Mouse (Mus musculus) MEL (cell line): Measurements from ENCODE around the gene Nrsn2. TPM values are rescaled to one million over a fixed set of nuclear protein-coding genes. Genes with fewer than 3 reads are reported as not detected.

Experiments
- DNase-seq: peaks from one replicate; pipeline ENCODE4 v3.0.0; 2011; ENCODE audit warnings: low read depth, low spot score
- H3K27ac ChIP-seq: 2 replicates; pipeline ENCODE4 v1.5.1; 2012; ENCODE audit warnings: low read depth, mild to moderate bottlenecking, control low read depth, low read length, moderate library complexity; ENCODE audit not compliant: control insufficient read depth
- H3K27me3 ChIP-seq, 2 experiments: fragments of 150-350 bp in 1 of 2; sonication (generic) in 1 of 2; 2 replicates each; pipeline ENCODE4 v1.6.1; 2012; ENCODE audit warnings: low read length in 2 of 2, mild to moderate bottlenecking in 2 of 2, improper control_type of control experiment in 1 of 2, moderate library complexity in 1 of 2; ENCODE audit not compliant: insufficient read depth in 2 of 2, control insufficient read depth in 1 of 2
- H3K36me3 ChIP-seq, 2 experiments: 2 replicates each; pipeline ENCODE4 v1.6.1; 2012 to 2014; ENCODE audit warnings: low read length in 2 of 2, improper control_type of control experiment in 1 of 2, inconsistent platforms in 1 of 2, mild to moderate bottlenecking in 1 of 2; ENCODE audit not compliant: insufficient read depth in 2 of 2, control insufficient read depth in 1 of 2
- H3K4me1 ChIP-seq, 2 experiments: fragments of 150-350 bp in 1 of 2; sonication (generic) in 1 of 2; 2 replicates each; pipeline ENCODE4 v1.6.1; 2012; ENCODE audit warnings: low read length in 2 of 2, improper control_type of control experiment in 1 of 2, mild to moderate bottlenecking in 1 of 2; ENCODE audit not compliant: insufficient read depth in 2 of 2, control insufficient read depth in 1 of 2
- H3K4me3 ChIP-seq, 2 experiments: fragments of 150-350 bp in 1 of 2; sonication (generic) in 1 of 2; 2 replicates each; pipeline ENCODE4 v1.5.1; 2012; ENCODE audit warnings: low read depth in 2 of 2, low read length in 2 of 2, mild to moderate bottlenecking in 2 of 2, moderate library complexity in 2 of 2, control low read depth in 1 of 2, improper control_type of control experiment in 1 of 2; ENCODE audit not compliant: control insufficient read depth in 1 of 2, insufficient read depth in 1 of 2
- H3K79me2 ChIP-seq: 2 replicates; pipeline ENCODE4 v1.6.1; 2012; ENCODE audit warnings: mild to moderate bottlenecking, low read length, moderate library complexity; ENCODE audit not compliant: control insufficient read depth, poor library complexity, insufficient read depth
- H3K9ac ChIP-seq: 2 replicates; pipeline ENCODE4 v1.6.1; 2012; ENCODE audit warnings: low read depth, mild to moderate bottlenecking, control low read depth, low read length, moderate library complexity; ENCODE audit not compliant: control insufficient read depth, poor library complexity, severe bottlenecking
- H3K9me3 ChIP-seq: fragments of 150-350 bp; sonication (generic); replicated peaks from 2 replicates; pipeline ENCODE4 v1.6.1; 2012; ENCODE audit warnings: mild to moderate bottlenecking, low read length, improper control_type of control experiment, moderate library complexity; ENCODE audit not compliant: insufficient read depth
- CHD1 ChIP-seq: IDR thresholded peaks from 2 replicates; pipeline ENCODE4 v1.6.1; 2012; ENCODE audit warnings: low read depth, mild to moderate bottlenecking, inconsistent platforms, low read length, improper control_type of control experiment
- CHD2 ChIP-seq: IDR thresholded peaks from 2 replicates; pipeline ENCODE4 v1.6.1; 2011; ENCODE audit warnings: low read length, improper control_type of control experiment
- CTCF ChIP-seq, 3 experiments: IDR thresholded peaks in 2 of 3; conservative IDR thresholded peaks in 1 of 3; 2 replicates each; pipeline ENCODE4 v1.5.1; 2011 to 2012; ENCODE audit warnings: low read length in 3 of 3, low read depth in 2 of 3, mild to moderate bottlenecking in 2 of 3, improper control_type of control experiment in 1 of 3, inconsistent platforms in 1 of 3, mixed read lengths in 1 of 3, moderate library complexity in 1 of 3; ENCODE audit not compliant: control insufficient read depth in 1 of 3, insufficient read depth in 1 of 3, poor library complexity in 1 of 3, severe bottlenecking in 1 of 3
- E2F4 ChIP-seq: IDR thresholded peaks from 2 replicates; pipeline ENCODE4 v1.6.1; 2011; ENCODE audit warnings: low read depth, low read length, improper control_type of control experiment, borderline replicate concordance
- GABPA ChIP-seq: IDR thresholded peaks from 2 replicates; pipeline ENCODE4 v1.6.1; 2012; ENCODE audit warnings: low read depth, mild to moderate bottlenecking, inconsistent platforms, low read length, improper control_type of control experiment, moderate library complexity
- GATA1 ChIP-seq: IDR thresholded peaks from 2 replicates; pipeline ENCODE4 v1.6.1; 2011; ENCODE audit warnings: low read depth, low read length, improper control_type of control experiment
- HCFC1 ChIP-seq: IDR thresholded peaks from 2 replicates; pipeline ENCODE4 v1.6.1; 2012; ENCODE audit warnings: low read depth, mild to moderate bottlenecking, inconsistent platforms, low read length, improper control_type of control experiment, moderate library complexity
- JUND ChIP-seq: IDR thresholded peaks from 2 replicates; pipeline ENCODE4 v1.6.1; 2011; ENCODE audit warnings: low read depth, mild to moderate bottlenecking, improper control_type of control experiment, low read length
- MAX ChIP-seq: IDR thresholded peaks from 2 replicates; pipeline ENCODE4 v1.6.1; 2011; ENCODE audit warnings: low read length, improper control_type of control experiment
- MEF2A ChIP-seq: IDR thresholded peaks from 2 replicates; pipeline ENCODE4 v1.6.1; 2014; ENCODE audit warnings: low read depth, mild to moderate bottlenecking, inconsistent platforms, low read length, improper control_type of control experiment; ENCODE audit not compliant: poor library complexity, insufficient replicate concordance, severe bottlenecking; ENCODE audit errors: extremely low read depth
- MXI1 ChIP-seq: IDR thresholded peaks from 2 replicates; pipeline ENCODE4 v1.6.1; 2011; ENCODE audit warnings: mild to moderate bottlenecking, low read depth, low read length, improper control_type of control experiment
- MYC ChIP-seq: IDR thresholded peaks from 2 replicates; pipeline ENCODE4 v1.6.1; 2011; ENCODE audit warnings: low read depth, mild to moderate bottlenecking, low read length, improper control_type of control experiment, moderate library complexity
- POLR2A ChIP-seq, 2 experiments: IDR thresholded peaks; 2 replicates each; pipeline ENCODE4 v1.6.1; 2011 to 2012; ENCODE audit warnings: low read length in 2 of 2, mild to moderate bottlenecking in 2 of 2, control low read depth in 1 of 2, improper control_type of control experiment in 1 of 2, low read depth in 1 of 2, moderate library complexity in 1 of 2; ENCODE audit not compliant: control insufficient read depth in 1 of 2, insufficient read depth in 1 of 2, poor library complexity in 1 of 2
- POLR2AphosphoS2 ChIP-seq: IDR thresholded peaks from 2 replicates; pipeline ENCODE4 v1.6.1; 2011; ENCODE audit warnings: low read length, improper control_type of control experiment
- RCOR1 ChIP-seq: IDR thresholded peaks from 2 replicates; pipeline ENCODE4 v1.6.1; 2012; ENCODE audit warnings: low read depth, mild to moderate bottlenecking, inconsistent platforms, low read length, improper control_type of control experiment
- TAL1 ChIP-seq: IDR thresholded peaks from 2 replicates; pipeline ENCODE4 v1.6.1; 2012; ENCODE audit warnings: mild to moderate bottlenecking, inconsistent platforms, low read length, moderate library complexity, mixed read lengths
- TCF12 ChIP-seq: IDR thresholded peaks from 2 replicates; pipeline ENCODE4 v1.6.1; 2014; ENCODE audit warnings: low read depth, mild to moderate bottlenecking, inconsistent platforms, low read length, improper control_type of control experiment, moderate library complexity
- USF2 ChIP-seq, 2 experiments: IDR thresholded peaks; 2 replicates each; pipeline ENCODE4 v1.6.1; 2011 to 2012; ENCODE audit warnings: improper control_type of control experiment in 2 of 2, low read length in 2 of 2, borderline replicate concordance in 1 of 2, inconsistent platforms in 1 of 2, low read depth in 1 of 2, mild to moderate bottlenecking in 1 of 2; ENCODE audit not compliant: insufficient read depth in 1 of 2
- ZNF384 ChIP-seq: IDR thresholded peaks from 2 replicates; pipeline ENCODE4 v1.6.1; 2012; ENCODE audit warnings: low read depth, mild to moderate bottlenecking, inconsistent platforms, low read length, improper control_type of control experiment
- polyA plus RNA-seq, 2 experiments: library from polyadenylated mRNA; stranded (reverse) in 1 of 2; unstranded in 1 of 2; fragments of >175 nt in 1 of 2; fragments of >200 nt in 1 of 2; gene quantifications; 2 replicates each; pipeline versions ENCODE4 v1.2.1 to v1.2.4; 2012; ENCODE audit warnings: low replicate concordance in 2 of 2, low read depth in 1 of 2; ENCODE audit not compliant: insufficient read length in 2 of 2, insufficient read depth in 1 of 2, missing spikeins in 1 of 2
- total RNA-seq: library from RNA; depleted of rRNA; stranded (reverse); fragments of 300-350 nt; gene quantifications from 2 replicates; pipeline ENCODE4 v1.2.3, GENCODE M21; 2012; rRNA removed

Nrsn2 gene
- total and polyA plus RNA-seq, 3 experiments = not detected

DNA sequence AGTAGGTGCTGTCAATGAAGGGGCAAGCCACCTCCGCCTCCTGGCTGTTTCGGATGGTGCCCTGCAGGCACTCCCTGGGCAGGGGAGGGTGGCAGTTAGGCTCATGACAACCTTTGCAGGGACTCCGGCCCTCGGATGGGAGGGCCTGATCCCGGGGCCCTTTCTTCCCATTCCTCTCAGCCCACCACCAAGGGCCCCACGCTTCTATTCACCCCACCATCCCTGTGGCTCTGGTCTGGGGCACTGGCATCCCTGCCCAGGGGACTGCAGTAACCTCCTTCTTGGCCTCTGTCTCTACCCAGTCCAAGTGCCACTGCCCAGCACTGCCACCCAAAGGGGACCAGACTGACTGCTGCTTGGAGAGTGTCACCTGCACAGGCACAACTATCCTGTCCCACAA is 54.2 kb downstream of the Nrsn2 start:
- Histone ChIP-seq H3K9me3 (no peaks in the 10 kb centered on the region), H3K27ac (no peak overlapping the region)
- no peak for TF ChIP-seq CTCF (IDR thresholded peaks at IDR 0.05 in 2 of 3, conservative IDR thresholded peaks at IDR 0.05 in 1 of 3; ENCODE audit: control insufficient read depth in 1 of 3, insufficient read depth in 1 of 3, low read depth in 2 of 3, low read length in 3 of 3, poor library complexity in 1 of 3, severe bottlenecking in 1 of 3)
- no peak for TF ChIP-seq TCF12
- TF ChIP-seq TAL1 = no peak
- TF ChIP-seq ZNF384 = no peak
- TF ChIP-seq MXI1 = no peak
- no peak for TF ChIP-seq HCFC1
- no peak for TF ChIP-seq GABPA
- TF ChIP-seq JUND = no peak
- TF ChIP-seq MAX = no peak
- no peak for TF ChIP-seq CHD1
- no peak for TF ChIP-seq POLR2AphosphoS2
- TF ChIP-seq E2F4 = no peak
- TF ChIP-seq GATA1 = no peak
- TF ChIP-seq MYC = no peak
- TF ChIP-seq, all 39 proteins: peak for 0
- H3K9ac ChIP-seq = no peak overlapping the region
- H3K79me2 ChIP-seq = no peaks in the 10 kb centered on the region
- no peaks in the 10 kb centered on the region for H3K27me3 ChIP-seq
- H3K36me3 ChIP-seq = peaks cover 0 to 3% of the 10 kb centered on the region in 2 experiments; a peak in 1 of 4 replicates
- no peak overlapping the region for H3K4me3 ChIP-seq
- H3K4me1 ChIP-seq = no peaks in the 10 kb centered on the region
- no peak for DNase-seq

DNA sequence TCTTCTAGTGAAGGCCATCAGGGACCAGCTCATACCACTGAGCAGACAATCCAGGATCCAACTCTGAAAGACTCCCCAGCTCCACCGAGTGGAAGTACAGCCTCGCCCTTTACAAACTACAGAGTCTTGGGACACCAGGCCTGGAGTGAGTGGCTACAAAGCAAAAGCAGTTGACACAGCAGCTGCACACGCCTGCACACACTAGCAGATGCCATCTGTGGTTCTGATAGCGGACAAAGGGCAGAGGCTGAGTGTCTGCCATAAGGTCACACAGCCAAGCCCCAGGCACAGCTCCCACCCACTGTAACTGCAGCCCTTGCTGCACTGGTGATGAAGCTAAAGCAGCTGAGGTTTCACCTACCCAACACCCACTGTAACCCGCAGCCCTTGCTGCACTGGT is 54.9 kb downstream of the Nrsn2 start:
- TF ChIP-seq GABPA = no peak
- TF ChIP-seq RCOR1 = no peak
- no peak for TF ChIP-seq E2F4
- TF ChIP-seq MXI1 = no peak
- no peak for TF ChIP-seq CHD2
- no peak for TF ChIP-seq POLR2A (IDR thresholded peaks at IDR 0.05; ENCODE audit: control insufficient read depth in 1 of 2, insufficient read depth in 1 of 2, low read depth in 1 of 2, low read length in 2 of 2, poor library complexity in 1 of 2)
- no peak for TF ChIP-seq GATA1
- no peak for TF ChIP-seq MEF2A
- TF ChIP-seq USF2 (IDR thresholded peaks at IDR 0.05; ENCODE audit: borderline replicate concordance in 1 of 2, insufficient read depth in 1 of 2, low read depth in 1 of 2, low read length in 2 of 2) = no peak
- Histone ChIP-seq H3K27me3 (no peaks in the 10 kb centered on the region), H3K9ac (no peak overlapping the region), H3K79me2 (no peaks in the 10 kb centered on the region), H3K4me3 (no peak overlapping the region), H3K36me3 (peaks cover 0 to 3% of the 10 kb centered on the region in 2 experiments; a peak in 1 of 4 replicates), H3K9me3 (no peaks in the 10 kb centered on the region), H3K27ac (no peak overlapping the region), H3K4me1 (no peaks in the 10 kb centered on the region)
- DNase-seq = no peak

Other genes starting within 250 kb of the Nrsn2 start
- not detected in 2 replicates for gene Tcf15, start 233.1 kb downstream of the Nrsn2 start, total RNA-seq
- not detected for gene Tcf15, start 233.1 kb downstream of the Nrsn2 start, polyA plus RNA-seq
- 130 and 140 TPM in 2 replicates for gene Csnk2a1, start 149.8 kb downstream of the Nrsn2 start, total RNA-seq
- 10 to 100 TPM in 1 of 2 experiments, not detected in 1; 88.5 TPM for gene Csnk2a1, start 149.8 kb downstream of the Nrsn2 start, polyA plus RNA-seq
- 19.2 and 19.6 TPM in 2 replicates for gene Tbc1d20, start 82.8 kb downstream of the Nrsn2 start, total RNA-seq
- gene Tbc1d20, start 82.8 kb downstream of the Nrsn2 start, polyA plus RNA-seq = 10 to 100 TPM in 1 of 2 experiments, not detected in 1; 31.4 TPM
- gene Rbck1, start 44.0 kb downstream of the Nrsn2 start, total RNA-seq = 84.9 and 90.9 TPM in 2 replicates
- 100 to 1,000 TPM in 1 of 2 experiments, 10 to 100 TPM in 1; 92.1 to 162 TPM for gene Rbck1, start 44.0 kb downstream of the Nrsn2 start, polyA plus RNA-seq
- gene Trib3, start 32.6 kb downstream of the Nrsn2 start, total RNA-seq = 6.1 and 62.9 TPM in 2 replicates
- 10 to 100 TPM in 1 of 2 experiments, not detected in 1; 34.9 TPM for gene Trib3, start 32.6 kb downstream of the Nrsn2 start, polyA plus RNA-seq
- gene Sox12, start 21.4 kb upstream of the Nrsn2 start, total RNA-seq = 1.5 and 2.0 TPM in 2 replicates
- gene Sox12, start 21.4 kb upstream of the Nrsn2 start, polyA plus RNA-seq = 10 to 100 TPM in 1 of 2 experiments, not detected in 1; 24.7 TPM
- 5.1 and 5.7 TPM in 2 replicates for gene Zcchc3, start 38.4 kb upstream of the Nrsn2 start, total RNA-seq
- 10 to 100 TPM in 1 of 2 experiments, not detected in 1; 12.1 TPM for gene Zcchc3, start 38.4 kb upstream of the Nrsn2 start, polyA plus RNA-seq
- gene 6820408C15Rik, start 38.9 kb upstream of the Nrsn2 start, total RNA-seq = 0.08 and 0.13 TPM in 2 replicates
- gene 6820408C15Rik, start 38.9 kb upstream of the Nrsn2 start, polyA plus RNA-seq = under 1 TPM in 1 of 2 experiments, not detected in 1; 0.31 TPM
- not detected in 2 replicates for gene Defb23, start 88.0 kb upstream of the Nrsn2 start, total RNA-seq
- not detected for gene Defb23, start 88.0 kb upstream of the Nrsn2 start, polyA plus RNA-seq
- gene Defb20, start 100.4 kb upstream of the Nrsn2 start, total RNA-seq = not detected in 2 replicates
- not detected for gene Defb20, start 100.4 kb upstream of the Nrsn2 start, polyA plus RNA-seq
- gene Defb22, start 113.5 kb upstream of the Nrsn2 start, total RNA-seq = not detected in 2 replicates
- gene Defb22, start 113.5 kb upstream of the Nrsn2 start, polyA plus RNA-seq = not detected
- not detected in 2 replicates for gene Defb26, start 135.1 kb upstream of the Nrsn2 start, total RNA-seq
- not detected for gene Defb26, start 135.1 kb upstream of the Nrsn2 start, polyA plus RNA-seq
- not detected in 2 replicates for gene Defb28, start 141.6 kb upstream of the Nrsn2 start, total RNA-seq
- gene Defb28, start 141.6 kb upstream of the Nrsn2 start, polyA plus RNA-seq = not detected
- gene Defb29, start 163.5 kb upstream of the Nrsn2 start, total RNA-seq = not detected in 2 replicates
- gene Defb29, start 163.5 kb upstream of the Nrsn2 start, polyA plus RNA-seq = not detected
- not detected in 2 replicates for gene Gm17416, start 192.7 kb upstream of the Nrsn2 start, total RNA-seq
- gene Gm17416, start 192.7 kb upstream of the Nrsn2 start, polyA plus RNA-seq = not detected
- gene Defb21, start 196.1 kb upstream of the Nrsn2 start, total RNA-seq = not detected in 2 replicates
- not detected for gene Defb21, start 196.1 kb upstream of the Nrsn2 start, polyA plus RNA-seq
- not detected in 2 replicates for gene Defb19, start 203.7 kb upstream of the Nrsn2 start, total RNA-seq
- not detected for gene Defb19, start 203.7 kb upstream of the Nrsn2 start, polyA plus RNA-seq
- not detected in 2 replicates for gene Defb45, start 222.8 kb upstream of the Nrsn2 start, total RNA-seq
- not detected for gene Defb45, start 222.8 kb upstream of the Nrsn2 start, polyA plus RNA-seq
- gene Defb36, start 227.7 kb upstream of the Nrsn2 start, total RNA-seq = not detected in 2 replicates
- not detected for gene Defb36, start 227.7 kb upstream of the Nrsn2 start, polyA plus RNA-seq
- not detected in 2 replicates for gene Defb25, start 246.4 kb upstream of the Nrsn2 start, total RNA-seq
- not detected for gene Defb25, start 246.4 kb upstream of the Nrsn2 start, polyA plus RNA-seq